Mouse (Mus musculus): ENCODE measurements around the gene Srgap1. TPM values are rescaled to one million over a fixed set of nuclear protein-coding genes. Genes with fewer than 3 reads are reported as not detected.
A peak's percentile ranks its signal among the peaks of the same experiment; 100 is the strongest.

Srgap1 gene
- polyA plus RNA-seq, 1 experiment from 2014 or later: 8.5 TPM

DNA sequence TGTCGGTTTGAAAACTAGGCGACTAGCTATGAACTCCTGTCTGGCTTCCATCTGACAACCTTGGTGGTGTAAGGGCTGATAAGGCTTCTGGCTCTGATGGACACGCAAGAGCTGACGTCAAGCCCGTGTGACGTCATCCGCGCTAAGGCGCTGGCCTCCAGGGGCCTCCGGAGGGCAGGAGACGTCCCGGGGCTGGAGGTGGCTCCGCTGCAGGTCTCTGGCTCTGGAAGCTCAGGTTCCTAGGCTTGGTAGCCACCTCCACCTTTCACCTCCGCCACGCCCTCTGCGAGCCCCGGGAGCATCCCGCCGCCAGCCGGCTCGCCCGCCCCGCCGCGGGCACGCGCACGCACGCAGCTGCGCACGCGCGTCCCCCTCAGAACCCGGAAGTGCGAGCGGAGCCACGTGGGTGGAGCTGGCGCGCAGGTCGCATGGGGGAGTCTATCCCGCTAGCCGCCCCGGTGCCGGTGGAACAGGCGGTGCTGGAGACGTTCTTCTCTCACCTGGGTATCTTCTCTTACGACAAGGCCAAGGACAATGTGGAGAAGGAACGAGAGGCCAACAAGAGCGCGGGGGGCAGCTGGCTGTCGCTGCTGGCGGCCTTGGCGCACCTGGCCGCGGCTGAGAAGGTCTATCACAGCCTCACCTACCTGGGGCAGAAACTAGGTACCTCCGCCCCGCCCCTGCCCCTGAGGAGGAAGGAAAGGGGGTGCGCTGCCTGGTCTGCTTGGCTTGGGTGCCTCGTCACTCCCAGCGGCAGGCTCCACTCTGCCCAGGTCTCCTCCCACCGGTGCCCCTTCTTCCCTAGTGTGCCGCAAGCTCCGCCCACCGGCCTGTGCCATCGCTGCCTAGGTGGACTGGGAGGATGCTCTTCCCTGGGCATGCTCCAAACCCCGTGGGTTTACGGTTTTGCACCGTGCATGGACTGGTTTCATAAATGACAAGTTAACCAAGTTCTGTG, 307.3 kb downstream of the Srgap1 start, which contains the start of gene BC048403:
TSS of gene BC048403 (plus strand) at position 390 of the 958 bp plus-strand sequence.
- Histone ChIP-seq H3K27ac (ENCODE audit: poor library complexity, severe bottlenecking) (no peak within 1 kb of the TSS), H3K36me3 (no peaks in the 10 kb centered on the region), H3K27me3 (replicated peaks) (no peaks in the 10 kb centered on the region), H3K4me2 (peak within 1 kb of the TSS; percentile 99), H3K4me3 (peak within 1 kb of the TSS; percentile 90), H3K9me3 (replicated peaks) (no peaks in the 10 kb centered on the region), H3K4me1 (replicated peaks) (peaks cover 5% of the 10 kb centered on the region), H3K9ac (peak within 1 kb of the TSS; percentile 83)
- ATAC-seq (ENCODE audit: insufficient number of reproducible peaks, low FRiP score): peak; percentile 94
- under 1% methylated on average over 66 of the region's 68 CpGs for WGBS

GRCm38 (mm10) chr10:121737256-121737655, 309.9 kb downstream of the Srgap1 start:
- no peaks in the 10 kb centered on the region for H3K27me3 ChIP-seq (replicated peaks)
- ATAC-seq (ENCODE audit: insufficient number of reproducible peaks, low FRiP score): no peak
- H3K27ac ChIP-seq (ENCODE audit: poor library complexity, severe bottlenecking): no peak overlapping the region
- no peak overlapping the region for H3K4me3 ChIP-seq
- H3K4me1 ChIP-seq (replicated peaks): peaks cover 5% of the 10 kb centered on the region
- no peaks in the 10 kb centered on the region for H3K36me3 ChIP-seq
- H3K9ac ChIP-seq: no peak overlapping the region
- no peak overlapping the region for H3K4me2 ChIP-seq
- 81% methylated on average over 3 of the region's 3 CpGs for WGBS
- H3K9me3 ChIP-seq (replicated peaks): no peaks in the 10 kb centered on the region

GRCm38 (mm10) chr10:121732542-121732941, 314.6 kb downstream of the Srgap1 start:
- no peak for ATAC-seq (ENCODE audit: insufficient number of reproducible peaks, low FRiP score)
- no peaks in the 10 kb centered on the region for H3K36me3 ChIP-seq
- no peaks in the 10 kb centered on the region for H3K4me1 ChIP-seq (replicated peaks)
- H3K9me3 ChIP-seq (replicated peaks): 0 out of 2 replicates have a peak, but pooled peaks cover 7% of the 10 kb centered on the region
- no peak overlapping the region for H3K27ac ChIP-seq (ENCODE audit: poor library complexity, severe bottlenecking)
- H3K4me3 ChIP-seq: no peak overlapping the region
- 88% methylated on average over 9 of the region's 9 CpGs for WGBS
- no peak overlapping the region for H3K9ac ChIP-seq
- H3K4me2 ChIP-seq: no peak overlapping the region
- H3K27me3 ChIP-seq (replicated peaks): no peaks in the 10 kb centered on the region

DNA sequence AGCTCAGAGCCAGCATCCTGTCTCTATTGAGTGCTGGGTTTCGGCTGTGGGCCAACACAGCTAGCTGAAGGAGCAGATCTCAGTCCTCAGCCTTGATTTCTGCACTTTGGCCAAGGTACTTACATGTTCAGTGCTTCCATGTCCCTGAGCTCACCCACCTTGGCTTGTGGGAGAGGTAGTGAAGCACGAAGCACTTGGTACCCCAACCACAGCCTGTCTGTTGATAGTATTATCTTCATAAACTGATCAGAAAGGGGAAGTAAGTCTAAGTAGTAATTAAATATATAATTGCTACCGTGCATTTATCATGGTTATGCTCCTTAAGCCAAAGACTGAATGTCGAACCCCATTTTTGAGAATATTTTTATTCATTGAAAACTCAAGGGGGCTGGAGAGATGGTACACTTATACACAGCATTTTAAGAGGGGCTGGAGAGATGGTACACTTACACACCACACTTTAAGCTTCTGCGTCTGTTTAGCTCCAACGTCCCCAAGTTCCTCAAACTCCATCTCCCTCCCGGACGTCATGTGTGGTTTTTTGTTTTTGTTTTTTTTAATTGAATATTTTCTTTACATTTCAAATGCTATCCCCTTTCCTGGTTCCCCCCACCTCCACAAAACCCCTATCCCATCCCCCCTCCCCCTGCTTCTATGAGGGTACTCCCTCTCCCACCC, 315.9 kb downstream of the Srgap1 start:
- Histone ChIP-seq H3K9ac (no peak overlapping the region), H3K36me3 (no peaks in the 10 kb centered on the region), H3K4me2 (no peak overlapping the region), H3K9me3 (replicated peaks) (0 out of 2 replicates have a peak, but pooled peaks cover 7% of the 10 kb centered on the region), H3K27me3 (replicated peaks) (no peaks in the 10 kb centered on the region), H3K4me3 (no peak overlapping the region), H3K4me1 (replicated peaks) (no peaks in the 10 kb centered on the region), H3K27ac (ENCODE audit: poor library complexity, severe bottlenecking) (no peak overlapping the region)
- ATAC-seq (ENCODE audit: insufficient number of reproducible peaks, low FRiP score): no peak
- WGBS: 85% methylated on average over 8 of the region's 8 CpGs

Other genes starting within 250 kb of the Srgap1 start
- gene Rxylt1, start 50.1 kb upstream of the Srgap1 start, polyA plus RNA-seq (2016; fragmentation: Nextera tagmentation; extraction: Ambion mirVana): 41.8 and 43.5 TPM in 2 replicates

All from heart, embryonic 12.5 days (tissue).